Mouse (Mus musculus): Measurements from ENCODE around the gene Ncf4.

The Ncf4 gene

GRCm38 (mm10) chr15:78244695-78245492 is at the start of gene Ncf4:
TSS of gene Ncf4 (plus strand) at chr15:78244801.
- DNase-seq: no peak

GRCm38 (mm10) chr15:78195096-78195880 is 49.3 kb upstream of the Ncf4 start:
- DNase-seq: no peak

GRCm38 (mm10) chr15:78204053-78204847 is 40.4 kb upstream of the Ncf4 start:
- peak; percentile 36 for DNase-seq

- DNase-seq: no peak
Measured at GRCm38 (mm10) chr15:78205192-78205591, 39.4 kb upstream of the Ncf4 start.

GRCm38 (mm10) chr15:78206312-78206711 is 38.3 kb upstream of the Ncf4 start, which contains the start of gene Pvalb:
TSS of gene Pvalb (minus strand) at chr15:78206400.
- no peak for DNase-seq

- no peak for DNase-seq
Measured at GRCm38 (mm10) chr15:78210203-78210602, 34.4 kb upstream of the Ncf4 start.

- no peak for DNase-seq
Measured at GRCm38 (mm10) chr15:78211367-78211766, 33.2 kb upstream of the Ncf4 start.

- no peak for DNase-seq
Measured at GRCm38 (mm10) chr15:78215269-78215668, 29.3 kb upstream of the Ncf4 start.

- DNase-seq: no peak
Measured at GRCm38 (mm10) chr15:78227816-78228215, 16.8 kb upstream of the Ncf4 start.

- DNase-seq: no peak
Measured at GRCm38 (mm10) chr15:78231346-78232331, 13.0 kb upstream of the Ncf4 start.

GRCm38 (mm10) chr15:78234823-78235509 is 9.6 kb upstream of the Ncf4 start:
- no peak for DNase-seq

- DNase-seq: peak; percentile 46
Measured at GRCm38 (mm10) chr15:78239453-78239852, 5.1 kb upstream of the Ncf4 start.

- DNase-seq: no peak
Measured at GRCm38 (mm10) chr15:78239956-78240617, 4.5 kb upstream of the Ncf4 start.

- DNase-seq: no peak
Measured at GRCm38 (mm10) chr15:78241335-78241734, 3.3 kb upstream of the Ncf4 start.

GRCm38 (mm10) chr15:78243061-78243460 is 1.5 kb upstream of the Ncf4 start:
- no peak for DNase-seq

- no peak for DNase-seq
Measured at GRCm38 (mm10) chr15:78243774-78244173, 827 bp upstream of the Ncf4 start.

GRCm38 (mm10) chr15:78246143-78247116 is 1.8 kb downstream of the Ncf4 start:
- DNase-seq: no peak

GRCm38 (mm10) chr15:78247659-78248058 is 3.1 kb downstream of the Ncf4 start:
- DNase-seq: no peak

- no peak for DNase-seq
Measured at GRCm38 (mm10) chr15:78248410-78248809, 3.8 kb downstream of the Ncf4 start.
